Mouse (Mus musculus) kidney, postnatal 0 days (tissue): ENCODE results near the gene Rps19. TPM values are rescaled to one million over a fixed set of nuclear protein-coding genes. Genes with fewer than 3 reads are reported as not detected.
"Not testable (repeated sequence)": the region's sequence is repeated elsewhere in the genome, so short reads cannot be mapped to it uniquely, and the experiment has no call there.

Experiments used
- ATAC-seq: fragments of 200-750 bp; cut with Nextera tagmentation; replicated peaks from 2 replicates; pipeline ENCODE4 v1.8.0; 2017; ENCODE audit warnings: low read depth, moderate number of reproducible peaks, moderate TSS enrichment, moderate library complexity; ENCODE audit not compliant: low FRiP score
- DNase-seq: peaks from one replicate; pipeline ENCODE4 v3.0.0-alpha.2; 2016; ENCODE audit warnings: low spot score
- H3K27ac ChIP-seq: fragments of 300-500 bp; sonication (generic); 2 replicates; pipeline ENCODE4 v1.5.1; 2014; ENCODE audit warnings: mild to moderate bottlenecking
- H3K27me3 ChIP-seq: fragments of 300-500 bp; sonication (generic); 2 replicates; pipeline ENCODE4 v1.6.1; 2014; ENCODE audit warnings: low read length, mixed read lengths; ENCODE audit not compliant: insufficient read depth
- H3K36me3 ChIP-seq: fragments of 300-500 bp; sonication (generic); 2 replicates; pipeline ENCODE4 v1.6.1; 2014; ENCODE audit warnings: low read length, mixed read lengths; ENCODE audit not compliant: insufficient read depth
- H3K4me1 ChIP-seq: fragments of 300-500 bp; sonication (generic); replicated peaks from 2 replicates; pipeline ENCODE4 v1.6.1; 2014; ENCODE audit warnings: antibody characterized with exemption, low read length, mixed read lengths; ENCODE audit not compliant: insufficient read depth
- H3K4me2 ChIP-seq: fragments of 300-500 bp; sonication (generic); 2 replicates; pipeline ENCODE4 v1.6.1; 2014; ENCODE audit warnings: mild to moderate bottlenecking, low read length, moderate library complexity, mixed read lengths
- H3K4me3 ChIP-seq: fragments of 300-500 bp; sonication (generic); replicated peaks from 2 replicates; pipeline ENCODE4 v1.5.1; 2014; ENCODE audit warnings: low read depth, low read length
- H3K9ac ChIP-seq: fragments of 300-500 bp; sonication (generic); 2 replicates; pipeline ENCODE4 v1.6.1; 2014; ENCODE audit warnings: low read depth, low read length
- H3K9me3 ChIP-seq: fragments of 300-500 bp; sonication (generic); replicated peaks from 2 replicates; pipeline ENCODE4 v1.6.1; 2016; ENCODE audit warnings: low read length, inconsistent platforms, mixed read lengths
- CTCF ChIP-seq: IDR thresholded peaks from 2 replicates; pipeline ENCODE4 v1.5.1; 2016; ENCODE audit warnings: antibody characterized with exemption, low read depth, mild to moderate bottlenecking, moderate library complexity
- WGBS: fragments of 180-500 bp; shearing (Covaris S2); extraction: QIAGEN DNeasy Blood & Tissue Kit; methylation state at CpG from one replicate; pipeline ENCODE4 v1.1.7; 2014; 5-methylcytosine and 5-hydroxymethylcytosine counted together
- polyA plus RNA-seq: library from polyadenylated mRNA; unstranded; fragments of >200 nt; fragmentation: Nextera tagmentation; extraction: Ambion mirVana; gene quantifications from 2 replicates; pipeline ENCODE4 v1.2.1, GENCODE M21; 2015

Rps19 gene
- 2,933 and 3,330 TPM in 2 replicates for polyA plus RNA-seq

GRCm38 (mm10) chr7:24883896-24884692 is at the start of gene Rps19:
Gene Rps19, plus strand, starts transcription at chr7:24884371.
- under 1% methylated on average over 57 of the region's 57 CpGs for WGBS
- Histone ChIP-seq H3K9me3 (no peaks in the 10 kb centered on the region), H3K4me2 (peak within 1 kb of the TSS; percentile 83), H3K27me3 (no peaks in the 10 kb centered on the region), H3K4me3 (peak within 1 kb of the TSS; percentile 99), H3K4me1 (peaks cover 15% of the 10 kb centered on the region; the same call in 1 of the 2 replicates), H3K9ac (peak within 1 kb of the TSS; percentile 100), H3K27ac (peak within 1 kb of the TSS; percentile 89), H3K36me3 (peaks cover 21% of the 10 kb centered on the region; the same call in 1 of the 2 replicates)
- ATAC-seq (peak; percentile 93), DNase-seq (peak; percentile 100)
- TF ChIP-seq CTCF, result peak; percentile 71

GRCm38 (mm10) chr7:24838732-24839409 is 45.3 kb upstream of the Rps19 start:
- ATAC-seq, result peak; percentile 40; the same call in 1 of the 2 replicates
- H3K9me3 ChIP-seq, H3K27me3 ChIP-seq, H3K4me1 ChIP-seq, H3K27ac ChIP-seq, H3K4me3 ChIP-seq, H3K9ac ChIP-seq, H3K4me2 ChIP-seq, H3K36me3 ChIP-seq, DNase-seq: not testable (repeated sequence)
- WGBS, result 53% methylated on average over 11 of the region's 13 CpGs

GRCm38 (mm10) chr7:24839410-24839808 is 44.8 kb upstream of the Rps19 start:
- Histone ChIP-seq H3K27ac (no peak overlapping the region), H3K36me3 (no peaks in the 10 kb centered on the region), H3K4me3 (no peak overlapping the region), H3K4me2 (no peak overlapping the region), H3K27me3 (no peaks in the 10 kb centered on the region), H3K9me3 (no peaks in the 10 kb centered on the region), H3K9ac (no peak overlapping the region), H3K4me1 (no peaks in the 10 kb centered on the region)
- WGBS, result 71% methylated on average over 8 of the region's 8 CpGs
- no peak for DNase-seq
- no peak for TF ChIP-seq CTCF
- no peak for ATAC-seq

- no peak for TF ChIP-seq CTCF
- Histone ChIP-seq H3K36me3 (no peaks in the 10 kb centered on the region), H3K4me1 (no peaks in the 10 kb centered on the region), H3K4me3 (no peak overlapping the region), H3K9ac (no peak overlapping the region), H3K4me2 (no peak overlapping the region), H3K27me3 (no peaks in the 10 kb centered on the region), H3K27ac (no peak overlapping the region), H3K9me3 (no peaks in the 10 kb centered on the region)
- ATAC-seq, result no peak
- no peak for DNase-seq
- 62% methylated on average over 3 of the region's 3 CpGs for WGBS
Measured at GRCm38 (mm10) chr7:24840331-24840730, 43.8 kb upstream of the Rps19 start.

GRCm38 (mm10) chr7:24841009-24841408 is 43.2 kb upstream of the Rps19 start:
- Histone ChIP-seq H3K27ac (no peak overlapping the region), H3K36me3 (no peaks in the 10 kb centered on the region), H3K9me3 (no peaks in the 10 kb centered on the region), H3K4me2 (no peak overlapping the region), H3K4me1 (no peaks in the 10 kb centered on the region), H3K27me3 (no peaks in the 10 kb centered on the region), H3K9ac (no peak overlapping the region), H3K4me3 (no peak overlapping the region)
- ATAC-seq (no peak), DNase-seq (no peak)
- no peak for TF ChIP-seq CTCF
- 64% methylated on average over 4 of the region's 4 CpGs for WGBS

GRCm38 (mm10) chr7:24844144-24844543 is 40.0 kb upstream of the Rps19 start:
- Histone ChIP-seq H3K4me3 (no peak overlapping the region), H3K27ac (no peak overlapping the region), H3K4me1 (no peaks in the 10 kb centered on the region), H3K4me2 (no peak overlapping the region), H3K9me3 (no peaks in the 10 kb centered on the region), H3K36me3 (no peaks in the 10 kb centered on the region), H3K27me3 (no peaks in the 10 kb centered on the region), H3K9ac (no peak overlapping the region)
- WGBS, result 43% methylated on average over 5 of the region's 5 CpGs
- DNase-seq, result no peak
- ATAC-seq, result no peak
- TF ChIP-seq CTCF, result peak; percentile 26; the same call in 1 of the 2 replicates
